Mouse (Mus musculus): ENCODE measurements at regions not wholly inside any gene's neighbourhood (a gene's known extent, or its start where the extent isn't known, plus 50 kb on each side); places are given as distances from the start of the nearest gene placed in this dataset.

DNA sequence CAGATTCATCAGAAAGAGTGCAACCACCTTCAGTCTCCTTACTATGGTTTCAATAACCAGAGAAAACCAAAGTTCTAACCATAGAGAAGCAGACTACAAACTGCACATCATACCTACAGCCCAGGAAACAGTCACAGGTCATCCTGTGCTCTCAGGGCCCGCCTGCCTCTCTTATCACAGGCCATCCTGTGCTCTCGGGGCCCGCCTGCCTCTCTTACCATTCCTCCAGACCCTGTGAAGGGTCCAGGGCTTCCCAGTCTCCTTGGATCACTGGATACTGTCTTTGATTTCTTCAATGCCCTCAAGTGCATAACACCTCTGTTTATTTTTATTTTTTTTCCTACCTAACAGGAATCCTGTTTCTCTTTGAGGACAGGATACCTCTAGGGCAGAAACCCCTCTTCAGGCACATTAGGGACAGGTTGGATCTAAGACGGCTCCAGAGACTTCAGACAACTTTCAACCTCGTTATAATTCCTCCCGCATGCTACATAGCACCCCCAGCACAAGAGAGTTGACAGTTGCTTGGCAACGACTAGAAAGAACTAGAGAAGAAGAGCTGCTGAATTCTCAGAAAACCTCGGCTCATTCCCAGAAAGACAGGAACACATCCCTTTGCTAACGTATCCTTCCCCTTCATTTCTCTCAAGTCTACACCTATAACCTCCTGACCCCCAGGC lies 95.4 kb upstream of the Bmper start:
- in situ Hi-C loops (cut with MboI, MseI), result no loop called here

DNA sequence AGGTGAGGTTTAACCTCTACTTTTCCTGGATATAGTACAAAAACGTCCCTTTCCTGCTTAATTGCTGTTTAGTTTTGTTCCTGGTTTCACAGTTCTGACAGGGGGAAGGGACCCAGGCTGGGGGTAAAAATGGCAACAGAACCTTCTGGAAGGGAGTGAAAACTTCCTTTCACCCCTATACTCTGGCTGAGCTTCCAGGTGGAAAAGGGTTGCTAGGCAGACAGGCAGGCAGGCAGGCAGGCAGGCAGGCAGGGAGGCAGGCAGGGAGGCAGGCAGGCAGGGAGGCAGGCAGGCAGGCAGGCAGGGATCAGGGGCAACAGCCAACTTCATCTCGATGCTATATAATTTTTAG lies 94.9 kb upstream of the Bmper start:
- in situ Hi-C loops (cut with MboI, MseI), result no loop called here

DNA sequence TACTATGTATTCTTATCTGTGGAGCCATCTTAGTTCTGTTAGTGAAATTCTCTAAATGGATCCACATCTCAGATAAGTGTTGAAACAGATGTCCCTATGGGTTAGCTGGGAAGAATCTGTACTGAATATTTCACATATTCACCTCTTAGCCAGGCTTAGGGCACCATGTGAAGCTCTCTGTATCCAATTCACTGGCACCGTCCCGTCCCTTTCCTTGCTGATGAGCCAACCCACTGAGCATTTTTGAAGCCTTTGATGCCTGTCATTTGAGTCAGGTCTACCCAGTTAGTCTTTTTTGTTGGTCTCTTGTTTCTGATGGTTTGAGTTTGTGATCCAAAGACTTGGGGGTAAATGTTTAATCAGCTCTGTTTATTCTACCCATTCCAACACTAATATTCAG lies 88.9 kb upstream of the Bmper start:
- in situ Hi-C loops (cut with MboI, MseI), result no loop called here

DNA sequence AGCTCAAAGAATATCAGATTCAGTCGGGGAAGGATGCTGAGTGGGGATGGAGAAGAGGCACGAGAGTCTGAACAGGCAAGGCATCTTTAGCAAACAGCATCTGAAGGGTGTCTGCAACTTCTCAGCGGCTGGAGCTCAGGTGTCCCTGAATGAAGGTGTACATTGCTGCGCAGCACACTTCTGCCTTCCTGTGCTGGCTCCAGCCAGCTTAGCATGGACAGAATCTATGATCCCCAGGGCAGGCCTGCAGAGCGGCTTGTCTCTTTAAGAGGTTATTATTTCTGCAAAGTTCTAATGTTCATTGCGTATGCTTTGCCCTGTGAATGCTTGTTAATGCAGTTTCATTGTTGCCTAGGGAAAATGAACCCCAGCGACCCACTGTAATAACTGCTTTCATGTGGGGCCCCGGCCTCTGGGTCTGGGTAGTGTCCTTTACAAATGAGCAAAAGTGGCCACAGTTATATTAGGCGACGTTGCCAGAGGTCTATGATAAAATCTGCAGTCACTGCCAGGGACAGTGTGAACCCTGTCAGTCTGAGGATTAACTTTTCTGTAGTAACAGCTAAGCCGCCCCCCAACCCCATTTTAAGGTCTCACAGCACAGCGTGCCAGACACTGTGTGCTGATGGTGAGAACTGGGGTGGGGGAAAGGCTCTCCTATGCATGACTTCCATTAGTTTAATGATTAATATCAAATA lies 88.3 kb upstream of the Bmper start:
- in situ Hi-C loops (cut with MboI, MseI), result no loop called here

DNA sequence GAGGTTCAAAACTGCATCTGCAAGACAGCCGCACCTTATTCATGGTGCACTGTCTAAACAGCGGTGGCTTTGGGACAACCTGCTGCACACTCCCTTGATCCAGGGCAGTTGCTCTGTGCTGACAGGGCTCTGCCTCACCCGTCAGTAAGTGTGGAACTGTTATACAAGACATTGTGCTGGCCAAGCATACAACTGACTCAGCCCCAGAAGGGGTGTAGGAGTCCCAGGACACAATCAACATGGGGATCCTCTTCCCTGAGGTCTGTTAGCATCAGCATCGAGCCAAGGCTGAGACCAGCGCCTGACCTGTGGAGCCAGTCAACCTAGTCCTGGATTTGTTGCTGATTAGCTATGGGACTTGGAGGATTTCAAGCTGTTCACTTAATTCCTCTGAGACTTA lies 86.4 kb upstream of the Bmper start:
- in situ Hi-C loops (cut with MboI, MseI), result no loop called here

DNA sequence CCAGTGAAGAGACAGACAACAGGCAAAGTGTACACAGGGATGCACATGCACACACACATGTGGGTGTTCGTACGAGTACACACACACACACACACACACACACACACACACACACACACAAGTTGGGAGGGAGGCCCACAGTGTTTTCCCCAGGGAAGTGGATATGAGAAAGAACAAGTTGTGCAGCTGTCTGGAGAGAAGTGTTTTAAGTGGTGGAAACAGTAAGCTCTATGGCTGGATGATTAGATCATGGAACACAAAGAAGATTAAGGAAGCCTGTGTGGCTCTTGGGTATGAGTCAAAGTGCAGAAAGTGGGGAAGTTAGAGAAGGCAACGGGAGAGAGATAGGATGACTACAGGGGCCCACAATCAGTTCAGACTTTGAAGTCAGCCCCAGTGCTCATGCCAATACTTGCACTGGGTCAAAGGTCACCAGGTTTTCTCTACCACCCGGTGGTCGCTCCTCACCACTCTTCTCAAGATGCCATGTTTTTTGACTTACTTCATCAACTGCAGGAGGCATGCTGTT lies 85.1 kb upstream of the Bmper start:
- in situ Hi-C loops (cut with MboI, MseI), result no loop called here

DNA sequence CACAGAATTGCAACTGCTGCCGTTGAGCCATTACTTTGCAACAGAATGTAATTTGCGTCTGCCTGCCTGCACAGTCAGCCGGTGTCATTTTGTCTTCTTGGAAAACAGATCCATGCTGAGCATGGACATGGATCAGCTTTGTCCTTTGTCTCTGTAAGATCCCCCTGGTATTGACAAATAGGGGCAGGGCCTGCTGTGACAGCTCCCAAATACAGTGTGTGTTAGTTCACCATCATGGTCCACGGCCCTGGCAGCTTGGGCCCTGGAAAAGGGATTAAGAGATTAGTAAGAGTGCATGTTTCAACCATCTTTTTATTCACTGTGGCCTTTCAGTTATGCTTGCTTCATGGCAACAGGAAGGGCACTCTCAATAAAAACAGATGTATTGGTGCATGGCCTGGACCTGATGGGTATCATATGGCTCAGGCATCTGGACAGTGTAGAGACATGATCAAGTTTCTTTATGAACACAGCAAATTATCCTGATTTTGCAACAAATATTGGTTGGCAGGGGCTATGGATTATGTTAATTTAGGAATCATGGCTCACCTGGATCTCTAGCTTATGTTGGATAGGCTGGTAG lies 83.2 kb upstream of the Bmper start:
- in situ Hi-C loops (cut with MboI, MseI), result no loop called here

DNA sequence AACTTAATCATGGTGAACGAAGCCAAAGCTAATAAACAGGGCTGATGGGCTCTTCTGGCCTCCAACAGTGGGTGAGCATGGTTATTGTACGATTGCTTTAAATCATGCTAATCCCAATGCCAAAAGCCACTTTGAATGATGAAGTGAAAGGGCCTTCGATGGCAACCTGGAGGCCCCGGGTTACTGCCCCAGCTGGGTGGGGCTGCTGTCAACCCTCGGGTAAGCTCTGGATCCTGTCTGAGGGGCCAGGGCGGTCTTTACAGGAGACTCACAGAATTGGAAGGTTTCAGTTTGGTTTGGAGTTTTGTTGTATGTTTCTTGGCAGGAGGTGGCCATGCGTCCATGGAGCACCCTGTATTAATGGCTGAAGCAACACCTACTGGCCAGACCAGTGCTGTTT lies 78.6 kb upstream of the Bmper start:
- in situ Hi-C loops (cut with MboI, MseI), result no loop called here

DNA sequence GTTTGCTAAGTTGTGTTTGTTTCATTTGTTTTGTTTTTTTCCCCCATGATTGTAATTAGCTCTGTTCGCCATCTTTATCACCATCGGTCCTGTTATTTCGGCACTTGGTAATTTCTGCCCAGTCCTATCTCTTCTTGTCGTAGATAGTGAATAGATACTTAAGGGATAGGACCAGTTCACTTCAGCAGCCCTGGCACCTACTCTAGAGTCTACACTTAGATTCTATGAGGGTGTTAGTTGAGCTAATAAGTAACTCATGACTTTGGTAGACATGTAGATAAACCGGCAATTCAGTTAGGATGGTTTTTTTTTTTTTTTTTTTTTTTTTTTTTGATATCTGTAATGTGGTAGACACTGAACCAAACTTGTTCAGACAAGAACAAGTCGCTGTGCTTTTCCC lies 72.5 kb upstream of the Bmper start:
- in situ Hi-C loops (cut with MboI, MseI), result no loop called here

DNA sequence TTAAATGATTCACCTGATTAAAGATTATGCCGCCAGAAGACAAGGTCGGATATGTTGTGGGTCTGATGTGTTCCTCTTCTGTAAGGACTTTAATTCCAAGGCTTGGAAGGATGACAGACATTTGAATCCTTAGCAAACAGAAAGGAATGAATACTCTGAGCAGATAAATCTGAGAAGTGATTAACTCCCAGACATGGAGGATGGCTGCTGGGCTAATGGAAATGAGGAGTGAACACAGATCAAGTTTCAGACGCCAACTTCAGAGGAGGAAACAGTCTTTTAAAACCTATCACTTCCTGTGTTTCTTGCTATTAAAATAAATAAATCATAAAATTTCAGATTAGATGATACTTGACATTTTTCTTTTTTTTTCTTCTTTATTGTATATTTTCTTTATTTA lies 72.0 kb upstream of the Bmper start:
- in situ Hi-C loops (cut with MboI, MseI), result no loop called here

DNA sequence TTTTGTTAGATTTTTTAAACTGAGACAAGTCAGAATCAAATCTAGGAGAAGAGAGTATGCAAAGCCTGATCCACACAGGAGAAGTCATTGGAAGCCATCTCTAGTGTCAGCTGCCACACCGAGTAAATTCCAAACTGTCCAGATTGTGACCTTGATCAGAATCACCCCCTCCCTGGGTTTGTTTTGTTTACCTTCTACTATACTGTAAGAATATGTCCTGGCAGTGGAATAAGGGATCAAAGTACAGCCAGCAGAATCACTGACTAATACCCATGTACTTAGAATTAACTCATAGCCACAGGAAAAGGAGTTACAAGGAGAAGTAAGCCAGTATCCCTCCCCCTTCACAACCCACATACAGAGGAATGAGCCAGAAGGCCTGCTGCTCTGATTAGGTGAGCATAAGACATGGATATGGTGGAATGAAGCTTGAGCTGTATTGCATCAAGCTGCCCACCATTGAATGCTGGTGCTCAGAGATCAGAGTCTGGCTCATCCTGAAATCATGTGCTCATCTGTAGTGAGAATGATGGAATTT lies 70.9 kb upstream of the Bmper start:
- in situ Hi-C loops (cut with MboI, MseI), result no loop called here

DNA sequence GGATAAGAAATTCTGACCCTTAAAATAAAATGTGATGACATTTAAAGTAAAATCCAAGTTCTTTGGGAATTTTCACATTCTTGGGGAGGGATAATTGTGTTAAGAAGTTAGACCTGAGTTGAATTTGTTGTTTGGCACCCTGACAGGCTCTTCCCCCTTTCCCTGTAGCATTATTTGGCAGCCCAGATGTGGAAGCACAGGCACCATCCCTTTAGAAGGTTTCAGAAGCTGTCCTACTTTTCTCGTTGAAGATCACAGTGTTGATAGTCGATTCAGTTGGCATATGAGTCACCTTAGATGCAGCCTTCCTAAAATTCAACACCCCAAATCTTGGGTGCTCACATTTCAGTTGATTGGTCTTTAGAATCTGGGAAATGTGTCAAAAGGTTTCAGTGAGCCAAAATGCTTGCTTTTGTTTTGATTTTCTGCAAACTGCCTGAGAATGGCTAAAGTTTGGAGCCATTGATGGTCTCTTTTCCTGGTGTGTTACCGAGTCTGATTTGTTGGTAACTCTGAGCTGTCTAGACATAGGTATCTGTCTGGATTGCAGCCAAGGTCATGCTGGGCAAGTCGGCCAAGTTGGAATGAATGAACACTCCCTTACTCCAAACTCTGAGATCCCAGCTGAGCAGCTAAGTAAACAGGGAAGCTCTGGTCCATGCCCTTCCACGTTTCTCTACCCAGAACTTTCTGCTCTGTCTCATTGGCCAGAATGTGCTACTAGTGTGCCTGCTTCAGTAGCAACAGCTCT lies 65.9 kb upstream of the Bmper start:
- in situ Hi-C loops (cut with MboI, MseI), result no loop called here

DNA sequence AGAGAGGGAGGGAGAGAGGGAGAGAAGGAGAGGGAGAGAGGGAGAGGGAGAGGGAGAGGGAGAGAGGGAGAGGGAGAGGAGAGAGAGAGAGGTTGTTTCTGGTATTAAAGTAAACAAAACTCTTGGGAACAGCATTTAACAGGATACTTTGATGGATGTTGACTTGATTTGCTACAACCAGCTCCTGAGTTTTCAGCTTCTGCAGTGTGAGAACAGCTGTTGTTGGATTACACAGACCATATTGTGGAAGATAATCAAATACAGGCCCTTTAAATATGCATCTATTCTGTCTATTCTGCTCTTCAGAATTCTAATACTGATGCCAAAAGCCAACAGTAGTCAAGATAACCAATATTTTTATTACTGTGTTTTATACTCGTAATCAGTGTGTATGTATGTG lies 64.4 kb upstream of the Bmper start:
- in situ Hi-C loops (cut with MboI, MseI), result no loop called here

DNA sequence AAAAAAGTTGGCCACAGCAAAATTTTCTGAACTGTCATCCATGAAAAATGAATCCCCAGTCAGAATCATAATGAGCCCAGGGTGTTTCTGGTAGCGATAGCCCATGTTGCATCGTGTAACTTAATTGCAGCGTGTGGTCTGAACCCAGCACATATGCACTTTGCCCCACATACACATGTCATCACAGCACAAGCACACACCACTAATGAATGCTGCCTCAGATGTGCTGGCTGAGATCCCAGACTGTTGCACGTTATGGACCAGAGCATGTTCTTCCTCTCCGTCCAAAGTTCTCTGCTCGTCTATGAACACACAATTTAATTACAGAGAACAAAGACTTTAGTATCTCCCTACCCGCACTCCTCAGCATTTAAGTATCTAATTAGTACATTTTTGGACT lies 61.5 kb upstream of the Bmper start:
- in situ Hi-C loops (cut with MboI, MseI), result no loop called here

DNA sequence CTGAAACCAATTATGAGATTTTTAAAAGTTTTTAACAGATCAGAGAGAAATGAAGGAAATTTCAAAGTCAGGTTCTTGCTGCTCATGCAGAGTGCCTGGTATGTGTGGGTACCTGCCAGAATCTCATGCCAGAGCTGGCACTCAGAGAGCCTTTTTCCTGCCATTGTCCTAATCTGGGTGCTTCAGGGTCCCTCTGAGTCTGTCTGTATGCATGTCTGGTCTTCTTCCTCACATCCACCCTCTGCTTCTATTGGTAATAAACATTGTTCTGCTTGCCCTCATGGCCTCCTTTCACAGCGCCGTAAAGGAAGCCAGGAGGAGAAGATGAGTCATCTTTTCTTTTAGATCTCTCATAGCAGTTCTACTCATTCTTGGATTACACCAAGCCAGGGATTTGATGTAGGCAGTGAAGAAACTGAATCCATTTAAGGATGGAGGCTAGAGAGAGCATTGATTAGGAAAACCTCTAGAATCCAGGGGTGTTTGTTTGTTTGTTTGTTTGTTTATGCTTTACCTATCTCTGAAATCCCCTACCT lies 55.8 kb upstream of the Bmper start:
- in situ Hi-C loops (cut with MboI, MseI), result no loop called here

DNA sequence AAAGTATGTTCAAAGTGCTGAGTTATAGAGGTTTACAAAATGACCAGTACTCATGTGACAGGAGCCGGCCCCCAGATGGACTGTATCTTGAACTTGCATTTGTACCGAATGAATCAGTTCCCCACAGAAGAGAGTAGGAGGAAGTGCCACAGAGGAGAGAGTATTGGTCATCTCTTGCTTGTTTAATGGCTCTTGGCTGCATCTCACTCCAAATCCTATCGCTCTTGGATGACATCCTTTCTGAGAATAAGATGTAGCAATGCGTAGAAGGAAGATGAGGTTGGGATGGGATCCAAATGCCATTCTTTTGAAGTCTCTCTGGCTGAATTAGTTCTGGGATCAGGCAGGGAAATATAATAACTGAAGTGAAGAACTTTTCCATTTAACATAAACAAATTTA lies 55.2 kb upstream of the Bmper start:
- in situ Hi-C loops (cut with MboI, MseI), result no loop called here

DNA sequence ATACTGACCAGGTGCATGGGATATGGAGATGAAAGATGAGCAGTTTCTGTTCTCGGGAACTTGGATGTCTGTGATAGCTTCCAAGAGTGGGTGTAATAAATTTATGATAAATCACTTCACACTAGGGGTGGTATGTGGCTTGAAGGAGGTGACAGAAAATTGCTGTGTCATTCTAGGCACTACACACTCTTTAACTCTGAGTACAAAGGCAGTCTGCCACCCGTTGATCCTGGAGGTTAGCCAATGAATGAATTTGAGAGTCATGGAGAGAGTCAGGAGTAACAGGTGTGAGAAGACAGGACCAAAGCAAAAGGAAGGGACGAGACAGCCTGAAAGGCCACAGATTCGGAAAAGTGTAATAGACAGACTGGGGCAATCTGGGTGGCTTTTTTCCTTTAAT lies 54.7 kb upstream of the Bmper start:
- in situ Hi-C loops (cut with MboI, MseI), result no loop called here

DNA sequence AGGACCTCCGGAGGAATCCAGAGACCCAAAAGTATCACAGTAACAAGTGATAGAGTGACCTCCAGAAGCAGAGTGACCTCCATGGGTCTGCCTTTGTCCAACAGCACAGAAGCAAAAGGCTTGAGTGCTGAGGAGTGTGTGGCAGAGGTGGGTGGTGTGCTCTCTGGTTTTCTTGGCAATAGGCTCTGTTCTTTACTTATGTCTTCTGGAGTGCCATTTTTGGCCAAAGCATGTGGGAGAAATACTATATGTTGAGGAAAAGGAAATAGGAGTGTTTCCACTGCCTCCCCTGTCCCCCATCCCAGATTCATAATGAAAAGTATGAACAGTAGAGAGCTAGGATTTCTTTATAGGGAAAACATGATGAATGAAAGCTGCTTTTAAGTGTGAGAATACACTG lies 51.5 kb upstream of the Bmper start:
- in situ Hi-C loops (cut with MboI, MseI), result no loop called here

All from regulatory T cell (primary cell).